Mouse (Mus musculus) liver, embryonic 14.5 days (tissue): ENCODE results near the gene AU022751.

Experiments used
- CTCF ChIP-seq: IDR thresholded peaks from 2 replicates; pipeline ENCODE4 v1.5.1; 2016; ENCODE audit warnings: antibody characterized with exemption, low read depth, control low read depth
- EP300 ChIP-seq: IDR thresholded peaks from 2 replicates; pipeline ENCODE4 v1.6.1; 2016; ENCODE audit warnings: antibody characterized with exemption, low read depth

DNA sequence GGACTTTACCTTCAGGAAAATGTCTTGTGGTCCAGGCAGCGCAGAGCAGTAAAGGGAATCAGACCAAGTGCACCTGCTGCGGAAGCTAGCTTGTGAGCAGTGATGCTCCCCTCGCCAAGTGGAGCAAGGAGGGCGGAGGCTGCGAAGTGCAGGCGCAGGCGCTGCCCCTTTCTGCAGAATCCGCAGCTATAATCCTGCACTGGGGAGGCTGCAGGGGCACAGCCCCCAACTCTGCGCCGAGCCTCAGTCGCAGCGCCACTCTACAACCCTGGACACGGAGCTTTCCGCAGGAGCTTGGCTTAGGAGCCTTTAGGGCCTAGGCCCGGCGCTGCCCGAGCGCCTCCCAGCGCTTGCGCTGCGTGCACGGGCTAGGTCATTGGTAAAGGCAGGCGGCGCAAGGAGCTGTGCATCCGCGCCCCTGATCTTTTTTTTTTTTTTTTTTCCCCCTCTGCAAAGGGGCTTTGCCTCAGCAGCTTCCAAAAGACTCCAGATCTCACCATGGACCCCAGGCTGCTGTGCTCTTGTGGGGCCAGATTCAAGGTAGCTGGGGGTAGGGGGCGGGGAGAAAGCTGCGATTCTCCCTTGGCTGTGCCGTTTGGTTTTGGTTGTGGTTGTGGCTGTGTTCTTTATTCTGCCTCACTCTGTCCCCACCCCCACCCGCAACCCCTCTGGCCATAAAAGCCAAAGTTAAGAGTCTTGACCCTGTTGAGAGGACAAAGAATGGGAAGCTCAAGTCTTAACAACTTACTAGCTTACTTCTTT, 9.0 kb upstream of the AU022751 start:
- TF ChIP-seq EP300, result no peak
- TF ChIP-seq CTCF, result no peak
